Mouse (Mus musculus) gastrocnemius, postnatal 4 days (tissue): Measurements from ENCODE around the gene Hspb3. TPM values are rescaled to one million over a fixed set of nuclear protein-coding genes. Genes with fewer than 3 reads are reported as not detected.

Experiments
- total RNA-seq, 2 experiments: library from RNA; stranded (reverse); gene quantifications; 2 replicates each; pipeline ENCODE4 v1.2.3; 2021

The Hspb3 gene
- total RNA-seq, 2 experiments from 2014 or later: 79.4 to 87.2 TPM

Other genes with a start within 250 kb of the Hspb3 start
- gene Snx18, start 45.1 kb downstream of the Hspb3 start, total RNA-seq: 10 to 100 TPM; 30.7 to 36.4 TPM
- 10 to 100 TPM; 12.3 to 13.2 TPM for gene Arl15, start 130.8 kb upstream of the Hspb3 start, total RNA-seq